Mouse (Mus musculus) forebrain, postnatal 0 days (tissue): ENCODE results near the gene Runx1. TPM values are rescaled to one million over a fixed set of nuclear protein-coding genes. Genes with fewer than 3 reads are reported as not detected.

Source experiments
- ATAC-seq: fragments of 200-750 bp; cut with Nextera tagmentation; 2 replicates; pipeline ENCODE4 v1.8.0; 2017; ENCODE audit warnings: mild to moderate bottlenecking, moderate library complexity
- DNase-seq: peaks from one replicate; pipeline ENCODE4 v3.0.0-alpha.2; 2015
- H3K27ac ChIP-seq: fragments of 300-500 bp; sonication (generic); 2 replicates; pipeline ENCODE4 v1.5.1; 2014; ENCODE audit warnings: low read depth, mild to moderate bottlenecking, antibody characterized with exemption, low read length, moderate library complexity, mixed read lengths
- H3K27me3 ChIP-seq: fragments of 300-500 bp; sonication (generic); 2 replicates; pipeline ENCODE4 v1.6.1; 2014; ENCODE audit warnings: mild to moderate bottlenecking, low read length, mixed read lengths; ENCODE audit not compliant: insufficient read depth
- H3K36me3 ChIP-seq: fragments of 300-500 bp; sonication (generic); 2 replicates; pipeline ENCODE4 v1.6.1; 2014; ENCODE audit warnings: mild to moderate bottlenecking, moderate library complexity; ENCODE audit not compliant: insufficient read depth
- H3K4me1 ChIP-seq: fragments of 300-500 bp; sonication (generic); 2 replicates; pipeline ENCODE4 v1.6.1; 2014; ENCODE audit warnings: antibody characterized with exemption; ENCODE audit not compliant: insufficient read depth
- H3K4me2 ChIP-seq: fragments of 300-500 bp; sonication (generic); 2 replicates; pipeline ENCODE4 v1.6.1; 2014; ENCODE audit warnings: low read depth, mild to moderate bottlenecking, moderate library complexity
- H3K4me3 ChIP-seq: fragments of 300-500 bp; sonication (generic); 2 replicates; pipeline ENCODE4 v1.5.1; 2014; ENCODE audit warnings: low read depth, low read length, mixed read lengths
- H3K9ac ChIP-seq: fragments of 300-500 bp; sonication (generic); 2 replicates; pipeline ENCODE4 v1.6.1; 2014; ENCODE audit warnings: mild to moderate bottlenecking
- H3K9me3 ChIP-seq: fragments of 300-500 bp; sonication (generic); 2 replicates; pipeline ENCODE4 v1.6.1; 2016; ENCODE audit warnings: low read length
- CTCF ChIP-seq: sonication (generic); IDR thresholded peaks from 2 replicates; pipeline ENCODE4 v1.5.1; 2016; ENCODE audit warnings: antibody characterized with exemption, control low read depth, low read depth
- WGBS: fragments of 180-500 bp; shearing (Covaris S2); extraction: QIAGEN DNeasy Blood & Tissue Kit; methylation state at CpG from one replicate; pipeline ENCODE4 v1.1.7; 2014; 5-methylcytosine and 5-hydroxymethylcytosine counted together
- polyA plus RNA-seq: library from polyadenylated mRNA; unstranded; fragments of >200 nt; fragmentation: Nextera tagmentation; extraction: Ambion mirVana; gene quantifications from 2 replicates; pipeline ENCODE4 v1.2.1, GENCODE M21; 2015
- total RNA-seq: library from RNA; depleted of rRNA; stranded (reverse); fragments of >200 nt; gene quantifications from 2 replicates; pipeline ENCODE4 v1.2.3, GENCODE M21; 2014; rRNA removed

Gene Runx1
- 0.85 and 1.2 TPM in 2 replicates for total RNA-seq
- 0.46 and 0.65 TPM in 2 replicates for polyA plus RNA-seq

DNA sequence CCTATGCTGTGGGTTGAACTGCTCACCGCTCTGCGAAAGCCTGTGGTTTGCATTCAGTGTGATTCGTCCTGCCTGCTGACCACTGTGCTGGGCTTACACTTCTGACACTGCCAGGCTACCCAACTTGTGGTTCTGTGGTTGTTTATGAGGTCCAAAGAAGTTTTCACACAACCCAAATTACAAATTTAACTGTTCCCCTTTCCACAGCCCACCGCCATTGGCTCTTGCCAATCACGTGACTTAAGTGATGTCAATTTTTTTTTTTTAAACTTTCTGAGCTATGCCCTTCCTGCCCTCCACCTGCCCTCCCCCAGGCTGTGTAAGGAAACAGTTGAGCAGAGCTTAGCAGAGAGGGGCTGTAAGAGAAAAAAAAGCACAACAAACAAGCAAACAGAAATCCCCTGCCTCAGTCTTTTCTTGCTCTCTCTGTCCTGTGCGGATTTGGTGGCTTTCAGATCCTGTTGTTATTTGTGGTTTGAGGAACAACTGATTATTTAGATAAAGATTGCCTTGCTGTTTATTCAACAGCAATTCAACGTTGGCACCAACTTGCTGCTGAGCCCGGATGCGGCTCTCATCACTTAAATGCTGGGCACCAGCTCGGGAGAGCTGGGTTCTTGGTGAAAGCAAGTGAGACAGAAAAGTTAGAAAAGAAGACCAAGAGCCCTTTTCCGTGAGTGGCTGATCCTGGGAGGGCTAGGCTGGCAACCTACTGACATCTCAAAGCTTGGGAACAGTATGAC lies at the start of gene Runx1:
Gene Runx1, minus strand, starts transcription at position 242 of the 743 bp plus-strand sequence.
- Histone ChIP-seq H3K9ac (no peak within 1 kb of the TSS), H3K4me1 (no peaks in the 10 kb centered on the region), H3K4me3 (no peak within 1 kb of the TSS), H3K4me2 (no peak within 1 kb of the TSS), H3K9me3 (no peaks in the 10 kb centered on the region), H3K27me3 (no peaks in the 10 kb centered on the region; the same call in 1 of the 2 replicates), H3K36me3 (no peaks in the 10 kb centered on the region), H3K27ac (no peak within 1 kb of the TSS)
- no peak for TF ChIP-seq CTCF
- ATAC-seq: no peak
- 84% methylated on average over 11 of the region's 11 CpGs for WGBS
- DNase-seq: no peak

DNA sequence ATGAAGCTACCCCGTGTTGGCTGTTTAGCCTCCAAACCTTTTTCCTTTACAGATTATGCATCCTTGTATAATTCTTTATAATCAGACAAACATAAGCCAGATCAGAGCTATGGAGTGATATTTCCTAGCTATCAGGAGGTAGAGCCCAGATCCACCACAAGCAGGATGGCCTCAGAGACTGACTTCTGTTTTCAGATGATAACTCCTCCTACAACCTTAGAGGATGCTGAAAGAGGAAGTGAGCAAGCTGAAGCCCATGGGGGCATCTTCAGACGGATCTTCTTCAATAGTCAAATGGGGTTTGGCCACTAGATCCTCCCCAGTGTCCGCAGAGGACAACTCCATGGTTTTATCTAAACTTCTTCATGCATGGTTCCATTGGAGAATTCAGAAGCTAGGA lies 48.1 kb upstream of the Runx1 start:
- H3K4me2 ChIP-seq: no peak overlapping the region
- DNase-seq: no peak
- no peaks in the 10 kb centered on the region for H3K4me1 ChIP-seq
- WGBS: 92% methylated on average over 3 of the region's 3 CpGs
- H3K4me3 ChIP-seq: no peak overlapping the region
- no peak for TF ChIP-seq CTCF
- no peak overlapping the region for H3K9ac ChIP-seq
- no peaks in the 10 kb centered on the region for H3K27me3 ChIP-seq
- no peaks in the 10 kb centered on the region for H3K9me3 ChIP-seq
- no peak overlapping the region for H3K27ac ChIP-seq
- no peaks in the 10 kb centered on the region for H3K36me3 ChIP-seq
- no peak for ATAC-seq

DNA sequence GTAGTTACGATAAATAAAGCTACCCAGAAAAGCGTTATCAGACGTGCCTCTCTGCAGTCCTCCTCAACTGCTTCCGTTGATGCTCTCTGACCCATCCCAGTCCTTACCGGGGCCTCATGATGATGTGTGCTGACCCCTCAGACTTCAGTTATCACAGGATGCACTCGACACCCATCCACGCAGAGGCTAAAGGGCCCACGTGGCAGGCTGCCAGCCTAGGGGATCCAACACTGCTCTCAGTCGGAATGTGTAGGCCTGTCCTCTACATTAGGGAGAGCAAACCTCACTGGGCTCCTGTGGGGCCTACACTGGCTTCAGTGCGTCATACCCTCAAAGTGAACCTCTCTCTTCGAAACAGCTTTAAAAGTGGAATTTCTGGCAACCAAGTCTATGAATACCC lies 45.8 kb upstream of the Runx1 start:
- no peaks in the 10 kb centered on the region for H3K36me3 ChIP-seq
- no peak overlapping the region for H3K4me3 ChIP-seq
- H3K4me2 ChIP-seq: no peak overlapping the region
- H3K9ac ChIP-seq: no peak overlapping the region
- ATAC-seq (no peak), DNase-seq (no peak)
- no peak for TF ChIP-seq CTCF
- no peaks in the 10 kb centered on the region for H3K27me3 ChIP-seq
- no peaks in the 10 kb centered on the region for H3K4me1 ChIP-seq
- 88% methylated on average over 11 of the region's 11 CpGs for WGBS
- H3K27ac ChIP-seq: no peak overlapping the region
- H3K9me3 ChIP-seq: no peaks in the 10 kb centered on the region

DNA sequence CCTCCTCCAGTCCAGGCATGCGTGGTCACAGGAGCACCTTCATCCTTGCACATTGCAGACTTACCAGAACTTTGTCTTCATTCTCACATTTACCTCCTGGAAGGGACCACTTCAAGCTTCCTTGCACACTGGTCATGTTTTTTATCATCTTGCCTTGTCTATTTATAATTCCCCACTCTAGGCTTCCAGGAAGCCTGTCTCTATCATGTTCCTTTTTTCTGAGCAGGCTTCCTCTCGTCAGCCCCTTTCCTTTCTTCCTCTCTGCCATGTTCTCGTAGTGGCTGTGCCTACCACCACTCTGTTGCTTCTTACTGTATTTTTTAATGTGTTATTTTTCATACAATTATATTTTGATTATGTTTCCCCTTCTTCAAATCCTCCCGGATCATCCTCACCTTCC lies 42.6 kb upstream of the Runx1 start:
- no peak for ATAC-seq

DNA sequence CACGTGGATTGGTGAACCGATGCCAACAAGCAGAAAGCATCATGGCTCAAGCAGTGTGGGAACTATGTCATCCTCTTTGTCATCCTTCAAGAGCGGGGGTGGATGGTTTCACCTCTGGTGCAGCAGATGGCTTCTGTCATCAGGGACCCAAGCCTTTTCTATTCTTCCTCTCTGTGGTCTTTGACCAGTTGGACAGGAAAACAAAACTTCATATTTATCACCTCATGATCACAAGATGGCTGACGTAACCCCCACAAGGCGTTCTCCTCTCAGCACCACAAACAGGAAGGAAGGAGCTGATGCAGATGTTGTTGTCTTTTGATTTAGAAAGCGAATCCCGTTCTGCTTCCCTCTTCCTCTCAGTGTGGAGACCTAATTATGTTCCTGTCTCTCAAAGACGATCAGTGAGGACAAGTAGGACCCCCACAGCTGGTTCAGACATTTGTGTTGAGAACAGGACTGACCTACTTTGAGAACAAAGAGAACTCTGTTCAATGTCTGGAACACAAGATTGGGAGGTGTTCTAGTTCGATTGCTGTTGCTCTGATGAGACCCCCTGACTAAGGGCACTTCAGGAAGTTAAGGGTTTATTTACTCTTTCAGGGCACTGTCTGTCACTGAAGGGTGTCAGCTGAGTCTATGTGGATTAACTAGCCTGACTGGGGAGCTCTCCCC lies 41.4 kb upstream of the Runx1 start:
- Histone ChIP-seq H3K36me3 (no peaks in the 10 kb centered on the region), H3K9ac (no peak overlapping the region), H3K9me3 (no peaks in the 10 kb centered on the region), H3K27ac (no peak overlapping the region), H3K4me3 (no peak overlapping the region), H3K4me2 (no peak overlapping the region), H3K27me3 (no peaks in the 10 kb centered on the region), H3K4me1 (no peaks in the 10 kb centered on the region)
- ATAC-seq (no peak), DNase-seq (no peak)
- WGBS: 81% methylated on average over 9 of the region's 9 CpGs
- no peak for TF ChIP-seq CTCF

More for the DNA sequence above, 42.6 kb upstream of the Runx1 start:
- H3K27me3 ChIP-seq: no peaks in the 10 kb centered on the region
- H3K4me2 ChIP-seq: no peak overlapping the region
- no peak for TF ChIP-seq CTCF
- H3K36me3 ChIP-seq: no peaks in the 10 kb centered on the region
- H3K9me3 ChIP-seq: no peaks in the 10 kb centered on the region
- H3K4me1 ChIP-seq: no peaks in the 10 kb centered on the region
- no peak for DNase-seq
- 93% methylated on average over 4 of the region's 4 CpGs for WGBS
- H3K9ac ChIP-seq: no peak overlapping the region
- no peak overlapping the region for H3K4me3 ChIP-seq
- no peak overlapping the region for H3K27ac ChIP-seq

DNA sequence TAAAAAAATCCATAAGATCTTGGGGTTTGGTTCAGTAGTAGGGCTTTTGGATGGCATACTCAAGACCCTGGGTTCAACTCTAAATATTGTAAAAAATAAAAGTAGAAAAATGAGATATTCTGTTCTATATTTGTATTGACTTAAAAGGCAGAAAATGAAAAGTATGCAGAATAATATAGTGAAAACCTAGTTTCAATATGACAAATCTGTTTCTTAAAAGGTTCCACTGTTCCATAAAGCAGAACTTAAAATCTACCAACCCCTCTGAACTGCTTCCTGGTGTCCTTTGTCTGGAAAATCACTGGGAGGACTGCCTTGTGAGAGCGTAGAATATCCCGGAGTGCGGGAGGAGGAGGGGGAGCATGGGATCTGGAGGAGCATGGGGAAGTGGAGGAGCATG lies 39.4 kb upstream of the Runx1 start:
- ATAC-seq (no peak), DNase-seq (no peak)
- no peak for TF ChIP-seq CTCF
- Histone ChIP-seq H3K27me3 (no peaks in the 10 kb centered on the region), H3K9ac (no peak overlapping the region), H3K36me3 (no peaks in the 10 kb centered on the region), H3K27ac (no peak overlapping the region), H3K4me2 (no peak overlapping the region), H3K4me1 (no peaks in the 10 kb centered on the region), H3K9me3 (no peaks in the 10 kb centered on the region), H3K4me3 (no peak overlapping the region)
- WGBS: 96% methylated on average over 3 of the region's 3 CpGs

DNA sequence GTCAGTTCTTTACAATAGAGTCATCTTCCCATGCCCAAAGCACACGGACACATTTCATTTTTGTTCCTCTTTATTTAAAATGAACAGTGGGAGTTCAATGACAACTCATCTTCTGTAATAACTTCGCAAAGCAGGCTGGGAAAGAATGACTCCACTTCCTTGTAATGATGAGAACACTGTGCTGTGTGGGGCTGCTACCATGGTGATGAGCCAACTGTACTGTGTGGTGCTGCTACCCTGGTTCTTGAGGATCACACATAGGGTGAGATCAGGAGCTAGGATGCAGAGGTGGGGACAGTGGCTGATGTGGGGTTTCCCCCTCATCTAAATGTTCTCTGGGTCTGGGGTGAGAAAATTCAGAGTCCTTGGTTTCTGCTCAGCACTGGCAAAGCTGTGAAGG lies 38.2 kb upstream of the Runx1 start:
- Histone ChIP-seq H3K36me3 (no peaks in the 10 kb centered on the region), H3K27me3 (no peaks in the 10 kb centered on the region), H3K27ac (no peak overlapping the region), H3K4me1 (no peaks in the 10 kb centered on the region), H3K4me2 (no peak overlapping the region), H3K4me3 (no peak overlapping the region), H3K9ac (no peak overlapping the region), H3K9me3 (no peaks in the 10 kb centered on the region)
- TF ChIP-seq CTCF: no peak
- DNase-seq: no peak
- ATAC-seq: no peak
- 74% methylated on average over 2 of the region's 2 CpGs for WGBS
